Mouse (Mus musculus): ENCODE data around the gene Chmp4b. TPM values are rescaled to one million over a fixed set of nuclear protein-coding genes. Genes with fewer than 3 reads are reported as not detected.
A peak's percentile ranks its signal among the peaks of the same experiment; 100 is the strongest.

The Chmp4b gene
- polyA plus RNA-seq, 1 experiment from 2014 or later = 12.5 TPM

DNA sequence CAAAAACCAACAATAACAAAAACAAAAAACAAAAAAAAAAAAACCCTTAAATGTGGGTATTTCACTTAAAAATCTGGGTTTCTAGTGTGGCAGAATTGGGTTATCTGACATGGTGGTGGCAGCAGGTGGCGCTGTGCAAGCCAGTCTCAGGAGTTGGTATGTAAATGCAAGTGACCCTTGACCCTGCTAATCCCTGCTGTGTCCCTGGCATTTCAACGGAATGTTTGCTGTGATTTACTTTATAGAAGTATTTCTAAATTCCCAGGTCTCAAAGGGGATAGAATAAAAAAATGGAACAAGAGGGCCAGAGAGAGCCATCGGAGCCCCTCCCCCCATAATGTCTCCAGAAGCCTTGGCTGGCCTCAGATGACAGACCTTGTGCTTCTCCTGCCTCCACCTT lies 3.4 kb upstream of the Chmp4b start:
- no peaks in the 10 kb centered on the region for H3K9me3 ChIP-seq (replicated peaks; ENCODE audit: control insufficient read depth, low read length)
- no peak overlapping the region for H3K4me2 ChIP-seq
- no peak overlapping the region for H3K9ac ChIP-seq (ENCODE audit: low read depth, low read length)
- peaks cover 7% of the 10 kb centered on the region; the same call in 1 of the 2 replicates for H3K36me3 ChIP-seq (ENCODE audit: control insufficient read depth, insufficient read depth, low read length)
- WGBS (ENCODE audit: insufficient replicate concordance) = 36% methylated on average over 3 of the region's 3 CpGs
- no peak for ATAC-seq (replicated peaks; ENCODE audit: insufficient number of reproducible peaks, low FRiP score, low TSS enrichment)
- no peak overlapping the region for H3K27ac ChIP-seq (ENCODE audit: low read depth, low read length)
- no peaks in the 10 kb centered on the region for H3K27me3 ChIP-seq (ENCODE audit: control insufficient read depth, insufficient read depth, low read length)
- no peak overlapping the region for H3K4me3 ChIP-seq (ENCODE audit: low read depth, low read length)
- no peaks in the 10 kb centered on the region for H3K4me1 ChIP-seq (ENCODE audit: control insufficient read depth, insufficient read depth, low read length)

DNA sequence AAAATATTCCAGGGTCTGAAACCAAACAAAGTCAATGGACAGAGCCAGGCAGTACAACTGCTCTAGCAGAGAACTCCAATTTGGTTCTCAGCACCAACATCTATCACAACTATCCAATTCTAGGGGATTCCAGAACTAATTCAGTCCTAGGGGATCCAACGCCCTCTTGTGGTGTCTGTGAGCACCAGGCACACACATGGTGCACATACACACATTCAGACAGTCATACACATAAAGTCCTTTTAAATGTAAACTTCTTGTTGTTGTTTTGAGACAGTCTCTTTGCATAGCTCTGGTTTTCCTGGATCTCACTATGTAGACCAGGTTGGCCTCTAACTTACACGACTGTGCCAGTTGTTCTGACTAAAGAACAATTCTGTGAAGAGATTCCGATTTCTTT lies 1.1 kb upstream of the Chmp4b start:
- Histone ChIP-seq H3K4me2 (no peak overlapping the region), H3K36me3 (ENCODE audit: control insufficient read depth, insufficient read depth, low read length) (peaks cover 4% of the 10 kb centered on the region; the same call in 1 of the 2 replicates), H3K9ac (ENCODE audit: low read depth, low read length) (no peak overlapping the region), H3K4me3 (ENCODE audit: low read depth, low read length) (no peak overlapping the region), H3K27ac (ENCODE audit: low read depth, low read length) (no peak overlapping the region), H3K9me3 (replicated peaks; ENCODE audit: control insufficient read depth, low read length) (no peaks in the 10 kb centered on the region), H3K27me3 (ENCODE audit: control insufficient read depth, insufficient read depth, low read length) (no peaks in the 10 kb centered on the region), H3K4me1 (ENCODE audit: control insufficient read depth, insufficient read depth, low read length) (no peaks in the 10 kb centered on the region)
- WGBS (ENCODE audit: insufficient replicate concordance) = 80% methylated on average over 3 of the region's 3 CpGs
- ATAC-seq (replicated peaks; ENCODE audit: insufficient number of reproducible peaks, low FRiP score, low TSS enrichment) = no peak

DNA sequence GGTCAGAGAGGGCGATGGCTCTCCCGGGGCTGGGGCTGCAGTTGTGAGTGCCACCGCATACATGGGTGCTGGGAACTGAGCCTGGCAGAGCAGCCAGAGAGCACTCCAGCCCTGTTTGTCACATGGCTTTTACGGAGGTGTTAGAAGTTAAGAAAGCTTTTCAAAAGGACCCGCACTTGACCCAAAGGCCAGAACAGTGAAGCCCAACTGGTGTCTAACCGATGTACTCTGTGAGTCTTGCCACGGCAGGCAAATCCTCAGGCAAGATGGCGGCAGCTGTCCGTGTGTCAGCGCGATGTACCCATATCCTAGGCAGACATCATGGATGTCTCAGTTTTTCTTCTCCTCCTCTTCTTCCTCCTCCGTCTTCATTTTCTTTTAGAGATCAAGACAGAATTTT lies 3.5 kb downstream of the Chmp4b start:
- Histone ChIP-seq H3K27me3 (ENCODE audit: control insufficient read depth, insufficient read depth, low read length) (no peaks in the 10 kb centered on the region), H3K4me1 (ENCODE audit: control insufficient read depth, insufficient read depth, low read length) (peaks cover 19% of the 10 kb centered on the region), H3K9me3 (replicated peaks; ENCODE audit: control insufficient read depth, low read length) (no peaks in the 10 kb centered on the region), H3K9ac (ENCODE audit: low read depth, low read length) (no peak overlapping the region), H3K4me3 (ENCODE audit: low read depth, low read length) (no peak overlapping the region), H3K27ac (ENCODE audit: low read depth, low read length) (no peak overlapping the region), H3K4me2 (no peak overlapping the region), H3K36me3 (ENCODE audit: control insufficient read depth, insufficient read depth, low read length) (no peaks in the 10 kb centered on the region)
- WGBS (ENCODE audit: insufficient replicate concordance) = 90% methylated on average over 12 of the region's 12 CpGs
- no peak for ATAC-seq (replicated peaks; ENCODE audit: insufficient number of reproducible peaks, low FRiP score, low TSS enrichment)

DNA sequence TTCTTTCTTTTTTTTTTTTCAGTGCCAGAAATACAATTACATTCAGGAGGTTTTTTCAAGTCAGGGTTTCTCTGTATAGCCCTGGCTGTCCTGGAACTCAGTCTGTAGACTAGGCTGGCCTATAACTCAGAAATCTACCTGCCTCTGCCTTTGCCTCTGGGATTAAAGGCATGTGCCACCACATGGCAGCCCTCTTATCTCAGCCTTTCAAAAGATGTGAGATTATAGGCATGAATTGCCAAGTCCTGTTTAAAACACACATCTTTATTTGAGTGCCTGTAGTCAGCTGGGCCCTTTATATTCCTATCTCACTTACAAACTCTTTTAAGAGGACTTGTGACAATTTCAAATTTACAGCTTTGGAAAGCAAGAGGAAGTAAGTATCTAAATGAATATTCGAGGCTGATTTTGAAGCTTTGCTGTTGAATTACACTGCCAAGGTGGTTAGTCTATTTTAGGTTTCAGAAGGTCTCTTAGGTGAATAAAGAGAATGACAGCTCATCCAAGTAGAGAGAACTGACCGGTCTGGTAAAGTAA lies 4.4 kb downstream of the Chmp4b start:
- H3K9me3 ChIP-seq (replicated peaks; ENCODE audit: control insufficient read depth, low read length) = no peaks in the 10 kb centered on the region
- H3K36me3 ChIP-seq (ENCODE audit: control insufficient read depth, insufficient read depth, low read length) = no peaks in the 10 kb centered on the region
- peak overlapping the region; percentile 17; the same call in 1 of the 2 replicates for H3K9ac ChIP-seq (ENCODE audit: low read depth, low read length)
- peaks cover 19% of the 10 kb centered on the region for H3K4me1 ChIP-seq (ENCODE audit: control insufficient read depth, insufficient read depth, low read length)
- ATAC-seq (replicated peaks; ENCODE audit: insufficient number of reproducible peaks, low FRiP score, low TSS enrichment) = no peak
- no peaks in the 10 kb centered on the region for H3K27me3 ChIP-seq (ENCODE audit: control insufficient read depth, insufficient read depth, low read length)
- 84% methylated on average over 2 of the region's 2 CpGs for WGBS (ENCODE audit: insufficient replicate concordance)
- peak overlapping the region; percentile 82 for H3K4me2 ChIP-seq
- peak overlapping the region; percentile 85 for H3K4me3 ChIP-seq (ENCODE audit: low read depth, low read length)
- H3K27ac ChIP-seq (ENCODE audit: low read depth, low read length) = no peak overlapping the region

DNA sequence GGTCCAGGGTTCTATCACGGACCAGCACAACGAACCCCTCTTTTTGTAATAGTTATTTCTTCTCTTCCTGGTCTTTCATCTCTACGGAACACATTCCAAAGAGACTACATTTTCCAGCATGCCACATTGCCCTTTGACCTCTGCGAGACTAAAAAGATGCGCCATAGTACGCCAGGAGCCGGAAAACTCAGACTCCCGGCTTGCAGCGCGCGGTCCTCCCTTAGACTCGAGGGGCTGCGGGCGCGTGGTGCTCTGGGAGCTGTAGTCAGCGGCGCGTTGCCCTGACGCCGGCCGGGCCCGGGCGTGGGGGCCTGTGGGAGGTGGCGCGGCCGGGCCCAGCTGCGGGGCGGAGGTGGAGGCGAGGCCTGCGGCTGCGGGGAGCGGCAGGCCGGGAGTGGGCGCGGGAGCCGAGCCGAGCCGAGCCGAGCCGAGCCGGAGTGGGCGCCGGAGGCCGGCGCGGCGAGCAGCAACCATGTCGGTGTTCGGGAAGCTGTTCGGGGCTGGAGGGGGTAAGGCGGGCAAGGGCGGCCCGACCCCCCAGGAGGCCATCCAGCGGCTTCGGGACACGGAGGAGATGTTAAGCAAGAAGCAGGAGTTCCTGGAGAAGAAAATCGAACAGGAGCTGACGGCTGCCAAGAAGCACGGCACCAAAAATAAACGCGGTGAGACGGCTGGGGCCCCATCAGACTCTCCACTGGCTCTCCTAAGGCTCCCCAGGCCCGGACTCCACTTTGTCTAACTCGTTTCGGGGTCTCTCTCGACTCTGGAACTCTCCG lies 5.4 kb downstream of the Chmp4b start:
- H3K27ac ChIP-seq (ENCODE audit: low read depth, low read length) = peak overlapping the region; percentile 82
- no peaks in the 10 kb centered on the region for H3K27me3 ChIP-seq (ENCODE audit: control insufficient read depth, insufficient read depth, low read length)
- H3K4me1 ChIP-seq (ENCODE audit: control insufficient read depth, insufficient read depth, low read length) = peaks cover 19% of the 10 kb centered on the region
- peak; percentile 99 for ATAC-seq (replicated peaks; ENCODE audit: insufficient number of reproducible peaks, low FRiP score, low TSS enrichment)
- WGBS (ENCODE audit: insufficient replicate concordance) = under 1% methylated on average over 64 of the region's 67 CpGs
- peak overlapping the region; percentile 82 for H3K4me2 ChIP-seq
- no peaks in the 10 kb centered on the region for H3K9me3 ChIP-seq (replicated peaks; ENCODE audit: control insufficient read depth, low read length)
- H3K36me3 ChIP-seq (ENCODE audit: control insufficient read depth, insufficient read depth, low read length) = no peaks in the 10 kb centered on the region
- H3K4me3 ChIP-seq (ENCODE audit: low read depth, low read length) = peak overlapping the region; percentile 85
- peak overlapping the region; percentile 94 for H3K9ac ChIP-seq (ENCODE audit: low read depth, low read length)

DNA sequence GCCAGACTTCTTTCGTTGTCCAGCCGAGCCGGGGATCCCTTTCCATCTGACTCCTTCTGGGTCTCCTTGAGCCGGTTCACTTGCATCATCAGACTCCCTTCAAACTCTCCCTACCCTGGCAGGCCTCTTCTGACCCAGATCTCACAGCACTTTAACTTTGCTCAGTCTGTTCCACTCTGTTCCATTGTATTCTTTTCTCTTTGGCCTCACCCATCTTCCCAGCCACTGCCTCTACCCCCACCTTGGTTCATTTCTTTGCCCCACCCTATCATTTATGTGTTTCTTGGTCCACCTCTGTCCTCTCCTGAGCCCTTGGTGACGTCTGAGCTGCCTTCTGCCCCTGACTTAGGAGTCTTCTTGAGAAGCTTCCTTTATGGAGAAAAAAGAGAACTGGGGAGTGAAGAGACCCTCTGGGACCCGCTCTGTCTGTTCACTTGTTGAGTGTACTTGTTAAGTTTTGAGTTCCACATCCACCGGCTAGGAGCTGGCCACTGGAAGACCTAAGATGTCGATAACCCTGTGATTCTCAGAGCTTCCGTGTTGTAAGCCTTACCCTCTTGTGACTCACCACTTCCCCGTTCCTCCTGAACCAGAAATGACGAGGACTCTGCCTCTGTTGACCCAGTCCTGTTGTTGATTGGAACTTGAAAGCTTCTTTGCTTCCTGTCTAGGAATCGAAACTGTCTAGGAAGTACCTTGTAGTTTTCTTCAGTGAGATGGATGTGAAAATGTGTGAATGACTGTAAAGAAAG lies 6.2 kb downstream of the Chmp4b start:
- peak overlapping the region; percentile 94 for H3K9ac ChIP-seq (ENCODE audit: low read depth, low read length)
- 7% methylated on average over 12 of the region's 12 CpGs for WGBS (ENCODE audit: insufficient replicate concordance)
- peak overlapping the region; percentile 85 for H3K4me3 ChIP-seq (ENCODE audit: low read depth, low read length)
- peak overlapping the region; percentile 82 for H3K27ac ChIP-seq (ENCODE audit: low read depth, low read length)
- no peaks in the 10 kb centered on the region for H3K27me3 ChIP-seq (ENCODE audit: control insufficient read depth, insufficient read depth, low read length)
- H3K4me2 ChIP-seq = peak overlapping the region; percentile 82
- H3K36me3 ChIP-seq (ENCODE audit: control insufficient read depth, insufficient read depth, low read length) = no peaks in the 10 kb centered on the region
- peaks cover 19% of the 10 kb centered on the region for H3K4me1 ChIP-seq (ENCODE audit: control insufficient read depth, insufficient read depth, low read length)
- H3K9me3 ChIP-seq (replicated peaks; ENCODE audit: control insufficient read depth, low read length) = no peaks in the 10 kb centered on the region
- no peak for ATAC-seq (replicated peaks; ENCODE audit: insufficient number of reproducible peaks, low FRiP score, low TSS enrichment)

DNA sequence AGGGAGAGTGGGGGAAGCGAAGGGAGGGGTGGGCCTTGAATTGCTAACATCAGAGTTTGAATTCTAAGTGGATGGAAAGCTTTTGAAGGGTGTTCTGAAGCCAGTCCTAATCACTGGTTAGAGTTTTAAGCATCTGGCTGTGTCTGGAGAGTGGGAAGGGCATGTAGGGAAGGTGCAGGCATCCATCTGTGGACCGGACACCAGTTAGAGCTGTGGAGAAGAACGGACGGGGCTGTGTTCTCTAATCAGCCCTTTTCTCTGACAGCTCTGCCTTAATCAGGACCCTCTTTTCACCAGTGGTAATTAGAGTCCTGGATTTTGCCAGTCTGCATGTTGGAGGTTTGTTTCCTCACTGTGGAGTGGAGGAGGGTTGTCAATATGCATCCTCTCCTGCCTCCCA lies 7.6 kb downstream of the Chmp4b start:
- WGBS (ENCODE audit: insufficient replicate concordance) = 67% methylated on average over 4 of the region's 4 CpGs
- Histone ChIP-seq H3K9ac (ENCODE audit: low read depth, low read length) (no peak overlapping the region; the same call in 1 of the 2 replicates), H3K36me3 (ENCODE audit: control insufficient read depth, insufficient read depth, low read length) (no peaks in the 10 kb centered on the region), H3K4me2 (peak overlapping the region; percentile 82), H3K27me3 (ENCODE audit: control insufficient read depth, insufficient read depth, low read length) (no peaks in the 10 kb centered on the region), H3K4me3 (ENCODE audit: low read depth, low read length) (peak overlapping the region; percentile 0; the same call in 1 of the 2 replicates), H3K4me1 (ENCODE audit: control insufficient read depth, insufficient read depth, low read length) (peaks cover 19% of the 10 kb centered on the region), H3K27ac (ENCODE audit: low read depth, low read length) (no peak overlapping the region), H3K9me3 (replicated peaks; ENCODE audit: control insufficient read depth, low read length) (no peaks in the 10 kb centered on the region)
- no peak for ATAC-seq (replicated peaks; ENCODE audit: insufficient number of reproducible peaks, low FRiP score, low TSS enrichment)

DNA sequence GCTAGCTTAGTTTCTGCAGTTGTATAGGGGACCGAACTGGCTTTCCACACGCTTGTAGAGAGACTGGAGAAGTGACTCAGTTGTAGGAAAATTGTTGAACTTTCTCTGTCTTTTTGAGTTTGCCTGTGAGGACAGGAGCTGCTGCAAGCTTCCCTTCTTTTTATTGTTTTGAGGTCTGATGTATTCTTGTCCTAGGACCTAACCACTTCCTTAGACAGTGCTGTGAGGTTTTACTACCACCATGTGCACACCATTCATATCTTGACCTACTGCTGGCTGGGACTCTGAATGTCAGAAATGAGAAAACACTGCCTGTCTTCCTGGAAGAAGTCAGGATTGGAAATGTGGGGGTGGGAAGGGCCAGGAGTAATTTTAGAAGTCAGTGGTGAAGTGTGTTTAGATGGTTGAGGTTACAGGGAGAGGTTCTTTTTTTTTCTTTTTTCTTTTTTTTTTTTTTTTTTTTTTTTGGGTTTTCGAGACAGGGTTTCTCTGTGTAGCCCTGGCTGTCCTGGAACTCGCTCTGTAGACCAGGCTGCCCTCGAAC lies 8.1 kb downstream of the Chmp4b start:
- ATAC-seq (replicated peaks; ENCODE audit: insufficient number of reproducible peaks, low FRiP score, low TSS enrichment) = no peak
- H3K9ac ChIP-seq (ENCODE audit: low read depth, low read length) = no peak overlapping the region
- no peaks in the 10 kb centered on the region for H3K9me3 ChIP-seq (replicated peaks; ENCODE audit: control insufficient read depth, low read length)
- peaks cover 19% of the 10 kb centered on the region for H3K4me1 ChIP-seq (ENCODE audit: control insufficient read depth, insufficient read depth, low read length)
- 0 out of 2 replicates have a peak overlapping the region, but pooled peaks have one; percentile 0 for H3K4me3 ChIP-seq (ENCODE audit: low read depth, low read length)
- H3K27ac ChIP-seq (ENCODE audit: low read depth, low read length) = no peak overlapping the region
- peak overlapping the region; percentile 82 for H3K4me2 ChIP-seq
- H3K27me3 ChIP-seq (ENCODE audit: control insufficient read depth, insufficient read depth, low read length) = no peaks in the 10 kb centered on the region
- 90% methylated on average over 5 of the region's 5 CpGs for WGBS (ENCODE audit: insufficient replicate concordance)
- H3K36me3 ChIP-seq (ENCODE audit: control insufficient read depth, insufficient read depth, low read length) = no peaks in the 10 kb centered on the region
